Mouse (Mus musculus) neural tube, embryonic 10.5 days (tissue): ENCODE results near the gene Tigit.

Experiments
- DNase-seq: peaks from one replicate; pipeline ENCODE4 v3.0.0-alpha.2; 2017; ENCODE audit warnings: low spot score; ENCODE audit errors: extremely low spot score

Gene Tigit

DNA sequence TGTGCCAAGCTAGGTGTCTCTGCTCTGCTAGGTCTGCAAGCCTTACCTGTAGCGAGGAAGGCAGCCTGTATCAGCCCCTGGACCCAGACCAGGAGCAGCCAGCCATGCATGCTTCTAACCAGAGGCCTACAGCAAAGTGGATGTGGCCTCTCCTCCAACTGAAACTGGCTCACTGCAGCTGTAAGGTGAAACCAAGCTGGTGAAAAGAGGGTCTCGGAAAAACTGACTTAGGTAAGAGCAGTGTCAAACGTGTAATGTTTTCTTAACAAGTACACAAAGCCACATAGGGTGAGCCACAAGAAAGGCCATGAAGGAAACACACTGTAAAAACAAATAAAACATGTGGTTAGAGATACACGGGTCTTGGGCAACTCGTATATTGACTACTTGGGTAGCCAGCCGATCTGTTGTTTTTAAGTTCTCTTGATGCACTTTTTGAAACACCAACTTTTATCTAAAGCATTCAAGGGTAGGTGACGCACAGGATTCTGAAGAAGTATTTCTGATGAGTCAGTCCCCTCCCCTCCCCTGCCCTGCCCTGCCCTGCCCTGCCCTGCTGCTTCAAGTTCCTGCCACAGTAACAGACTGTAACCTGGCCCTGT is at the start of gene Tigit:
TSS of gene Tigit (minus strand) at position 169 of the 602 bp plus-strand sequence.
- no peak for DNase-seq

DNA sequence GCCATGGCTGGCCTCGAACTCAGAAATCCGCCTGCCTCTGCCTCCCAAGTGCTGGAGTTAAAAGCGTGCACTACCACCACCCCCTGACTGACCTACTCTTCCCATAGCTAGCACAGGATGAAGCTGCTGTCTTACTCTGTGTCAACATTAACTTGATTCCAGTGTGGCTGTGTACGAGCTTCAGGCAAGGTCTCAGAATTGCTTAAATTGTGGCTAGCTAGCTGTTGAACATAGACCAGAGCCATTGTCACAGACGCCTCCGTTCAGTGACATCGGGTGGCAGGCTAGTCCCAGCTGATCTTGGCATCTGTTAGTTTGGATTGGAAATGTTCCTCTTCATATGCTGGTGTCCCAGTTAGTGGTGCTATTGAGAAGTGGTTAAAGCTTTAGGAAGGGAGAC is 47.4 kb upstream of the Tigit start:
- DNase-seq: no peak

DNA sequence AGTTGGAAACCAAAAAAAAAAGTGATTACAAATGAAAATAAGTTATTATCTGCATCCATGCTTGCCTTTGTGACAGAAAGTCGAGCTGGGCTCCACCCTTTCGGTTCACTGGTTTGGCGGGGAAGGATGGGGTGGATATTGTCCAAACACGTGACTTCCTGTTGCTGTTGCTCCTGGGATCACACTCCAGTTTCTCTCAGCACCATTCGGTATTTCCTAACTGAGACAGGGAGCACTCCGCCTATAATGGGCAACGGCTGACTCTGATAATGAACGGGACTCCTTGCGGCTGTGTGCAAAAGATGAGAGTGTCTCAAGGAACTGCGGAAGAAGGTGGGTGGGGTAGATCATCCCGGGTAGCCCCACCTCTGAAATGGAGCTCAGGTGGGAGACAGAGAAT is 46.7 kb upstream of the Tigit start:
- no peak for DNase-seq

DNA sequence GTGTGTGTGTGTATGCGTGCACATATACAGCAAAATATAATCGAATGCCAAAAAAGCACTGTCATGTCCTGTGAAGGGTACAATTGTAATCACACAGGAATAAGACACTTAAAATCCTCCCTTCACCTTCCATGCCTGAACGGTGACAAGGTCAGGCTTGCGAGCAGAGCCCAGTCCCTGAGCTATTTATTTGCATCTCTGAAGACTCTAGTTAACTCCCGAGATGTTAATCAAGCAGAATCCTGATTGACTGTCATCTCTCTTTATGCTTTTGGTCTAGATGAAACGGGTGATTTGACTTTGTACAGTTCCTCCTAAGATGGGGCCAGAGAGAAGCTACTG is 46.2 kb upstream of the Tigit start:
- no peak for DNase-seq

DNA sequence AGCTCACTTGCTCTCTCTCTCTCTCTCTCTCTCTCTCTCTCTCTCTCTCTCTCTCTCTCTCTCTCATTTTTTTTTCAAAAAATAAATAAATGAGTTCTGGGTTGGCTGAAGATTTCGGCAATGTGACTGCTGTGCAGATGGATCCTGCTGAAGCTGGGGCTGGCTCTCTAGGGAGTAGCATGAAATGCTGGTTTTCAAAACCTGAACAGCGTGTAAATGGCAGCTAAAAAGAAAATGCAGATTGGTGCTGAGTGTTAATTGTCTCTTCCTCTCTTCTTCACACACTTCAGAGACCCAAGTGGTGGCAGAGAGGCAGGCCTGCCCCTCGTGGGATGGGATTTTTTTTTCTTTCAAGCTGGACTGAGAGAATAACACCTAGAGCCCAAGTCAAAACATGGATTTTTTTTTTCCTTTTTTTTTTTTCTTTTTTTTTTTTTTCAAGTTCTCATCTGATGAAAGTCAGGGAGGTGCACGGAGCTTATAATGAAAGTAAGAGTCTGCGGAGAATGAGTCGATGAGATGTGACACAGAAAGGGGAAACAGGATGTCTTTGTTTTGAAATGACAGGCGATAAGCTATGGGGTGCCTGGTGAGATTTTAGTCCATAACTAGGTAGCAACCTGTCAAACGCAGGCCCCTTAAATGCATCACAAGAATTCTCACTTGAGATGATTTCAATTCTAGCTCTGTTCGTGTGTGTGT is 45.6 kb upstream of the Tigit start:
- DNase-seq: no peak

DNA sequence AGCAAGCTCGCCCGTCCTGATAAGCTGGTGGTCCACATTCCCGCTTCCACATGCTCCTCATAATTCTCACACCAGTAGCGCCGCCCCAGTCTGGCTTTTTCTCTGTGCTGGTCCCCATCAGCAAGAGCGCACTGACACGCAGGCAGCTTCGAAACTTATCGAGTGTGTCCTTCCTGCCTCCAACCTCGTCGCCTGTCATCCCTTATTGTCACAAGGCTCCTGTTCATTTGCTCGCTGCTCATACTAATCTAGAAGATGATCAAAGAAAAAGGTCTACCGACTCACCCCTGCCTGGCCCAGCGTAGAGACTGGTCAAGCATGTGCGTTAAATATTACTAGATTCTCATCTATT is 45.1 kb upstream of the Tigit start:
- DNase-seq: no peak

DNA sequence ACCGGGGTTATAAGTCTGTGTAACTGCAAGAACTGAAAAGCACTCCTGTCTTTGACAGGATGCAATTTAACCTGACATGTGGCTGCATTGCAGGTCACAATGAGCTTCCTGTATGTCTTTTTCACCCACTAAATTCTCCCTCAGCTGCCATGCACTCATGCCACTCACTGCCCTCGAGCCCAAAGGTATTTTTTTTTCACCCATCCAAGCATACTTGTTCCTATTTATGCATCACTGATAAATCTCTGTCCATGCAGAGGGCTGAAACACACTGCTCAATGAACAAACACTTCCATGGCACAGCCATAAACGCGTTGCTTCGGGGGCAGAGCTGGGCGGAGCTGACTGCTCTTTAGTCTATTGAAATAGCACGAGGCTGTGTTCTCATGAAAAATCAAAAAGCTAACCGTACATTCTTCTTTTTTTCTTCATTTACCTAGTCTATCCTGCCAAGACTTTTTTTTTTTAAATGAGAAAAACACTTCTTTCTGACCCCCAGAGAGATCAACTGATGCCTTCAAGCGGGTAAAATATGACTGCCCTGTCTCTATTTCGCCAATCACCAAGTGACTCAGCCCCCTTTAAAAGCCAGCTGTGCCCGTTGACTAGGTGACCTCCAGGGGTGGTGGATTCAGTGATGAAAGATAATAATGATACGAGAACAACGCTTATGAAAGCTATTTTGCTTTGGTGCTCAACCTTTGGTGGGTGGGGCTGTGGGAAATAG is 44.6 kb upstream of the Tigit start:
- no peak for DNase-seq

DNA sequence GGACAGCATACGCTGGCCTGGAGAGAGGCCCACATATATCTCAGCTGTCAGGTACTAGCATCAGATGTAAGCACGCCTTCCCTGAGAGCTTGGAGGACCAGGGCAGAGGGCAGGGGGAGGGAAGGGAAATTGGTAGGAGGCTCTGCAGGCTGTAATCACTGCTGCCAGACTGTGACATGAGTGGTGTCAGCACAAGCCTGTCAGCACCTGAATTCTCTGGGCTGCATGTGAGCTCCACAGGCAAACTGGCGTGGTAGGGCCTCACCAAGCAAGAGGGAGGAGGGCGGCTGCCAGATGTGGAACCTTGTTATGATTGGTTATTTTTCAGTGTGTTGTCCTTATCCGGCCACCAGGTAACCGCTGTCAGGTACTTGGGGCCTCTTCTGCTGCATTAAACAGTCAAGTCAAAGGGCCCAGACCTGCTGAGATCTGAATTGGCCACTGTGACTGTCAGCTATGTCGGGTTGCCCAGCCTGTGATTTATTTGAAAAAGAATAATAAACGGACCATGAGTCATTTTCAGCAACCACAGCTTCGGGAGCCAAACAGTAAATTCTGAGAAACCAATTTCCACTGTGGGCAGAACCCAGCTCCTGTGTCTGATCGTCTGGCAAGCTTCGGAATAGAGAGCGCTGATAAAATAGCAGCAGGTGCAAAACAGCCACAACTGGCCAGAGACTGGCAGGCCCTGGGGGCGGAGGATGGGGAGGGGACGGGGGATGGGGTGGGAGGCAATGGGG is 38.0 kb upstream of the Tigit start:
- DNase-seq: no peak

DNA sequence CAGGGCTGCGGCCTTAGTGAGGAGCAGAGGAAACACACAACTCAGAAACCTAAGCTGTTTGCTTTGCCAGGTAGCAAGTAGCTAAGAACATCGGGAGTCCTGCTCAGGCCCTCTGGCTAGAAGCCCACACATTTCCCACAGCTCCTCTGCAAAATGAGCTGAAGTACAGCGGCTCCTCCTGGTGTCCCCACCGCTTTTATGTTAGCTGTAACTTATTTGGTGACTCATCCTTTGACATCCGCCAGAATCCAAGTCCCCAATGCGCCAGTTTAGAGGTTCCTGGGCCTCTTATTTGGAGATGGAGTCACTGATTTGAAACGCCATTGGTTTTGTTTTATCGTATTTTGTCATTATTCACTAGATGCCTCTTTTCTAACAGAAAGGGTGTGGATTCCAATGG is 36.6 kb upstream of the Tigit start:
- DNase-seq: no peak

DNA sequence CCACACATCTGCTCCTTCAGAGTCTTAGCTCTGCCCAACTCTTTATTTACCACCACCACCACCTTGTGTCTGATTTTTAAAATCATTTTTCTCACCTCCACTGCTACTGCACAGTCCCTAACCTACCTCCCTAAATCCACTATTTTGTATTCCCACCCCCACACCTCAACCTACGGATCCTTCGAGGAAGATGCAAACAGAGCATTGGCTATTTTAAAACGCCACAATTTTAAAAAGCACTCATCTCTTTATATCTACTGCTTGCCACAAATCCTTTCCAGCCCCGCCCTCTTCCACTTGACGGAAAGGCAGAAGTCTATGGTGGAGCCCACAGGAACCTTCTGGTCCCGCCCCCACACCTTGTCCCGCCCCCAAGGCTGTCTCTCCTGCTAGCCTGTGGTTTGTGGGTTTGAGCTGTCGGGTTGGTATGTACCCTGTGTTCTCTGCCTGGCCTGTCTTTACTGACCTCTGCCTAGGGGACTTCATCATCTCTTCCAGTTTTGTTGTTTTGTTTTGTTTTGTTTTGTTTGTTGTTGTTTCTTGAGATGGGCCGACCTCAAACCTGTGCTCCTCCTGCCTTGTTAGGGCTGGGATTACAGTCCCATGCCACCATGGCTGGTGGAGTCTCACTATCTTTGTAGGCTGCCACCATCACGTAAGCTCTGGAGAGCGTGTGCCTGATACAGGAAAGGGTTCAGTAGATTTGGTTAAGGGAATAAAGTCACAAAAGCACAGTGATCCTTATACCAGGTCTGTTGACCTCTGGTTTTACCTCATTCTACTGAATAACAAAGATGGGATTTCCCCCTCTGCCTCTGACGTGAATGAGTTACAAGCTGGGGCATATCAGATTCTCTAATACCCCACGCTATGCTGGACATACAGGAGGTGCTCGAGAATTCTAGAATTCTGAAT is 35.0 kb upstream of the Tigit start:
- DNase-seq: no peak

DNA sequence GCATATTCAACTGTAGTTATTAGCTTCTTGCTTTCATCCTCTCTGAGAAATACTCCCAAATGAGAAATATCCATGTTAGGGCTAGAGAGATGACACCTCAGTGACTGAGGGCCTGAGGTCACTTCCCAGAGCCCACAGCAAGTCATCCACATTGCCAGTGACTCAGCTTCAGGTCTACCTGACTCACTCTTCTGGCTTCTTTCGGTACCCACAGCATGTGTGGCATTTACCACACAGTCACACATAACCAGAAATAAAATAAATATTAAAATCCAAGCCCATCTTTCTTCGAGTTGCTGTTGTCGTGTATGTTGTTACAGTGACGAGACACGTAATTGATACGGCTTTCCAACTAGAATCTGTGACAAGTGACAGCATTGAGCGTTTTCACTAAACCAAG is 33.8 kb upstream of the Tigit start:
- no peak for DNase-seq

DNA sequence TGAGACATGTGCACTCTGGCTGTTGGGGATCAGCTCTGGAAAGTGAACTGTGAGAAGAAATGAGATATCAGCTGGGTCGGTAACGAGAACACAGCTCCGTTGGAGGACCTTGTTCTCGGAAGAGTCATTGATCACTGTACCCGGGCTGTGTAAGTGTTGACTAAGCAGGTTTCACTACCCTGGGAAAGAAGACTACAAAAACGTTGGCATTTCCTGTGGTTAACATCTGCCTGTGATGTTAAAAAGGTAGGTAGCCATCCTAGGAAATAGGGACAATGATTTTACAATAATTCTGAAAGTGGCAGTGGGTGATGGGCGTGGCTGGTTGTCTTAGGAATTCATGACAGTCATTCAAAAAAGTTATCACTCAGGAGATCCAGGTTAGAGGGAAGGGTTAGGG is 31.9 kb upstream of the Tigit start:
- DNase-seq: no peak

DNA sequence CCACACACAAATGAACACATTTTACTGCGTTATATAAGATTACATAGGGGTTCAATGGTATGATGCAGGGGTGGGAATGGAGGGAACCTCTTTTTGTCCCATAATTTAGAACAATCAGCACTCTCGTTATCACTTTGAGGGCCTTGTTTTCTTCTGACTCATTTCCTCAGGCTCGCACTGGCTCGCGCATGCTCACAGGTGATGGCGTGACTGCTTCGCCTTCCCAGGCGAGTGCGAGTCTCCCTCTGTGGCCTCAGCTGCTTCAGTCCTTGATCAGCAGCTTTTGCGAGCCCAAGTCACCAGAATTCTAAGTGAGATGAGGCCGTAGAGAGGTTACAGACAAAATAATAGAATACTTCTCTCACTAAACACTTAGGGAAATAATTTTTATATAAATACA is 30.2 kb upstream of the Tigit start:
- DNase-seq: no peak

DNA sequence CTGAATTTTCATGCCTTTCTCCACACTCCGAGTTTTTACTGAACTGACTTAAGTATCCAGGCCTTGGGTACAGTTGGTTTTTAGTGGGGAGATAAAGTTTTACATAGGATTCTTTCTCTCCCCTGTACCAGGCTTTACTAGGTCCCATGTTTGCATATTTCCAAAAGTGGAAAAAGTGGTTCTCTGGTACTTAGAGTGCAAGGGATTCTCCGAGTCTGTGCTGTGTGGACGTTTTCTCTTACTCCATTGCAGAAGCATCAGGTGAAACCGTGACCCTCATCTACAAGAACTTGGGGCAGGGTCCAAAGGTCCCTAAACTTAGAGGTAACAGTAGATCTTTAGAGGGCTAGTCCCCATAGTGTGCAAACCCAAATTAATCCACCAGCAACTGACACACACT is 28.7 kb upstream of the Tigit start:
- DNase-seq: no peak

DNA sequence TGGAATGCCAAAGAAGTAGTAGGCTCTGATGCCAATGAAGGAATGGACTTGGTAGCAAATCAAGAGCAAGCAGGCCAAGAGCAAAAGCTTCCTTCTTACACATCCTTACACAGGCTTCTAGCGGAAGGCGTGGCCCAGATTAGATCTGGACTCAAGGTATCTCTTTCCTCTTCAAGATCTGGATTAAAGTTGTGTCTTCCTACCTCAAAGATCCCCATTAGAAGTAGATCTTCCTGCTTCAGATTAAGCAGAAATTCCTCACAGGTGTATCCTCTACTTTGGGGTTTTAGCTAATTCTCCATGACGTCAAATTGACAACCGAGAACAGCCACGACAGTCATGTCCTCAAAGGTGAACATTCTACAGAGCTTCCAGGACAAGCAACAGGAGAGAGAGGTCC is 27.8 kb upstream of the Tigit start:
- DNase-seq: no peak

DNA sequence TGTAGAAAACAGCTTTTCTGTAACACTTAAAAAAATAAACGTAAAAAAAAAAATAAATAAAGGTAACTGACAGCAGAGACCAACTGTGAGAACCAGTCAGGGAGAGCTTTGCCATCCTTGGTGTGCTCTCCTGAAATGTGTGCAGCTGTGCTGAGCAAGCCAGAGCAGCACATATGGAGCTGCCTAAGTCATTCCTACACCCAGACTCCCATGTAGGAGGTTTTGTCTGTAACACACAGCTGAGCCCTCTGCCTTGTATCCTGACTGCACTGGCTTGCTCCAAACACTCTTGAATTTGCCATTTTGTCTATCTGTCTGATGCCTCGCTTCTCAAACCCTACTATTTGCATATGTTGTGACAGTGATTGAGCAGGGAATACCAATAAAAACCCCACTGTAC is 27.0 kb upstream of the Tigit start:
- no peak for DNase-seq

DNA sequence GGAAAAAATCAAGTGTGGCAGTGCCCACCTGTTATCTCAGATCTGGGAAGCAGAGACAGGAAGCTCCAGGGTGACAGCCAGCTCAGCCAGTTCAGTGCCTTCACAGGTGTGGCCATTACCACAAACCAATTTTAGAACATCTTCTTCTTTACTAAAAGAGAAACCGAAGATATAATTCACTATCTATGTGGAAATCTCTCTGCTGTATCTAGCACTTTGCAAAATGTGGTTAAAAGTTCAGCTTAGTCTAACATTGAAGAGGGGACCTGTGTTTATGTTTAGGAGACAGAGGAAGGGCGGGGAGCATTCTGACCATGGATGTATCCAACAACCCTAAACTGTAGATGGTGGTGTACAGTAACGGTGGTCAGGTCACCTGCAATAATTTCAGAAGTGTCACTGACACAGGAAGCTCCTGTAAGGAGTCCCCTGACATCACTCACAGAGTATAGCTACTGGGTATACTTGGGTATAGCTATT is 26.3 kb upstream of the Tigit start:
- DNase-seq: no peak

DNA sequence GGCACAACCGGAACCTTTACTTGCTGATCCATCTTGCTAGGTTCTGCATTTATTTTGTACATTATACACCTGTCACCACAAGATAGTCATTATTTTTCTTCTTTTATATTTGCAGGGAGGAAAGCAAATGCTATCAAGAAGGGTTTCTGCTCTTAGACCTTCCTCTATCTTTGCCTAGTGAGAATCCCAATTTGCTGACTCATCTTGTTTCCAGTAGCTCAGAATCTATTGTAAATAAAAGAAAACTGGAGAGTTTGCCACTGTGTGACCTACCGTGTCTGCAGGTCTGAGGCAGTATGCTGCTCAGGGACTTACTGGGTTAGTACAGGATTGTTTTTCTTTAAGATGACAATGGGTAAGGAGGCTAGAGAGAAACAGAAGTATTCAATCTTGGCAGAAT is 24.0 kb upstream of the Tigit start:
- DNase-seq: no peak

DNA sequence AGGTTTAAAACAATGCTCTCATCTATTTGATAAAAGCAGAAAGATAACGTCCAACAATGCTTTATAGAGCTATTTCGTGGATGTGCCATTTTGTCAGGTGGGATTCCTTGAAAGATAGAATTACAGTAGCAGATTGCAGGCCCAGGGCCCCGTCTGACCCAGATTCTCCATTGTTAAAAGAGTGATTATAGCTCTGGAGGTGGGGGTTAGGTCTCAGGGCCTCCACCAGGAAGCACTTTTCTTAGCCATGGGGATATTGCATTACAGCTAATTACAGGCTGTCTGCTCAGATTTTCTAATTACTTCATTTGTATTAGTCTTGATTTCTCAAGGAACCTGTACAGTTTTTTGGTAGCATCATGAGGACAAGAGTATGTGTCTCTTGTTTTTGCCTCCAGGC is 10.5 kb upstream of the Tigit start:
- DNase-seq: no peak

DNA sequence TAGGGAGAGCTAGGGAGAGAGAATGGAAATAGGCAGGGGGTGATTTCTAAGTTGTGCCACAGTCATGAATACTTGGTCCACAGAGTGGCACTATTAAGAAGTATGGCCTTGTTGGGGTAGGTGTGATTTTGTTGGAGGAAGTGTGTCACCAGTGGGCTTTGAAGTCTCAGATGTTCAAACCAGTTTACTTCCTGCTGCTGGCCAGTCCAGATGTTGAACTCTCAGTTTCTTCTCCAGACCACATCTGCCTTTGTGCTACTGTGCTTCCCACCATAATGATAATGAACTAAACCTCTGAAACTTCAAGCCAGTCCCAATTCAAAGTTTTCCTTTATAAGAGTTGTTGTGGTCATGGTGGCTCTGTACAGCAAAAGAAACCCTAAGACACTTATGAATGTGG is 8.8 kb upstream of the Tigit start:
- DNase-seq: no peak

DNA sequence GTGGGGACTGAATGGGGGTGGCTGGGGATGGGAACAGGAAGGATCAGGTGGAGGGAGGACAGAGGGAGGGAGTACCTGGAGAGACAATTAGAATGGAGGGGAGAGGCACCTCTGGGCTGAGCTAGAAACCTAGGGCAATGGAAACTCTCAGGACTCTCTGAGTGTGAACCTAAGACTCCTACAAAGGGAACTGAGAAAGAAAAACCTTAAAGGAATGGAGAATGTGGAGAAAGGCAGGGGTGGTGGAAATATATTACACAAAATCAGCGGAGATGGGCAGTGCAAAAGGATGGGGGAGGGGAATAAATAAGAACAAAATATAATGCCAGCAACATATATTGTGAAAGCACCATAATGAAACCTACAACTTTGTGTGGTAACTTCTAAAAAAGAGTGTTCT is 8.0 kb upstream of the Tigit start:
- no peak for DNase-seq
